Mouse (Mus musculus) gastrocnemius, postnatal 25 days (tissue): Measurements from ENCODE around the gene Zfp575. TPM values are rescaled to one million over a fixed set of nuclear protein-coding genes. Genes with fewer than 3 reads are reported as not detected.
"Not testable (repeated sequence)": the region's sequence is repeated elsewhere in the genome, so short reads cannot be mapped to it uniquely, and the experiment has no call there.

Experiments used
- DNase-seq: peaks from one replicate; pipeline ENCODE4 v3.0.0; 2022
- long read RNA-seq, 2 experiments: library from polyadenylated mRNA; stranded (forward); transcript quantifications; one replicate each; pipeline ENCODE4 v2.0.0; 2021
- total RNA-seq, 2 experiments: library from RNA; stranded (reverse); gene quantifications; 1 replicate in 1 of 2; 2 replicates in 1 of 2; pipeline ENCODE4 v1.2.3; 2021

The Zfp575 gene
- under 1 TPM in 1 of 2 experiments, not detected in 1; 0.13 TPM for total RNA-seq
- long read RNA-seq, experiment 1: 0 reads
- long read RNA-seq, experiment 2, partial matches to known transcripts: 0 of 4 reads
- long read RNA-seq, experiment 2, other reads (novel, unspliced or antisense): 3 of 4 reads

DNA sequence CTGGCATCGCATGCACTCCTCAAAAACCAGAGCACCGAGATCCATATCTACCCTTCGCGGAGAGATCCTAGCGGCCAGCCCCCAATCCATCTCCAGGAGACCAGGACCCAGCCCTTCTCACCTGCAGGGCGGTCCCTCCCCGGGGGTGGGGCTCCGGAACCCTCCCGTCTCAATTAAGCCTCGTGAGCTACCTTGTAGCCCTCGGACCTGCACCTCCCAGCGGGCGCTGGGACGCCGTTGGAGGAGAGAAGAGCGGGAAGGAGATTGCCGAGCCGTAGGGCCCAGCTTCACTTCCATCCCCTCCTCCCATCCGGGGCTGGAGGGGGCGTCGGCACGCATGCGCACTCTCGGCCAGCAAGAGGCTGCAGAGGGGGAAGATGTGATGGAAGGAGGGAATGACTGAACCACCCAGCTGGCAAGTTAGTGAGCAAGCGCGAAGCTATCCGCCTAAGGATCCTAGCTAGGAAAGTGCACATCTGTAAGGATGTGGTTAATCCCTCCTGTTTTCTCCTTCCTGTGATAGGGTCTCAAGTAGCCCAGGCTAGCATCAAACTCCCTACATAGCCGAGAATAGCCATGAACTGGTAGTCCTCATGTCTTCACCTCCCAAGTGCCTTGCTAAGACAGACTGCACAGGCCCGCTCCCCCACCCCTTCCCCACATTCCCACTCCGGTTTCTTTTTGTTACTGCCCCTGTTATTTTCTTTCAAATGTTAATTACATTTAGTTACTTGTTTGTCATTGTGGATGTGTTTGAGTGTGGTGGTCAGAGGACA is at the start of gene Zfp575, which contains the start of gene Ethe1:
Zfp575 (minus strand) TSS at position 312 of the 776 bp plus-strand sequence.
Ethe1 (plus strand) TSS at position 214 of the 776 bp plus-strand sequence.
- peak; percentile 57 for DNase-seq

DNA sequence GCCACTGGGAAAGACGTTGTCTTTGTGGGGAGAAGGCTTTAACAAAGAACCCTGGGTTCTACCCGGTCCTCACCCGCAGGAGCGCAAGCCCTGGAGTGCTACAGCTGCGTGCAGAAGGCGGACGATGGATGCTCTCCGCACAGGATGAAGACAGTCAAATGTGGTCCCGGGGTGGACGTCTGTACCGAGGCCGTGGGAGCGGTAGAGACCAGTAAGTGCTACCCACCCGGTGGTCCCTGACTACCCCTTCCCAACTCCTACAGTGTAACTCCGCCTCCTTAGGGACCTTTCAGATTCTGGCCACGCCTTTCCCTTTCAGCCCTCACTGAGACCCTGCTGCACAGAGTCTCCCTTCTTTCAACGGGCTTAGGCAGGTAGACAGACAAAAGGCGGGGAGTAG is 49.6 kb upstream of the Zfp575 start:
- DNase-seq: no peak

DNA sequence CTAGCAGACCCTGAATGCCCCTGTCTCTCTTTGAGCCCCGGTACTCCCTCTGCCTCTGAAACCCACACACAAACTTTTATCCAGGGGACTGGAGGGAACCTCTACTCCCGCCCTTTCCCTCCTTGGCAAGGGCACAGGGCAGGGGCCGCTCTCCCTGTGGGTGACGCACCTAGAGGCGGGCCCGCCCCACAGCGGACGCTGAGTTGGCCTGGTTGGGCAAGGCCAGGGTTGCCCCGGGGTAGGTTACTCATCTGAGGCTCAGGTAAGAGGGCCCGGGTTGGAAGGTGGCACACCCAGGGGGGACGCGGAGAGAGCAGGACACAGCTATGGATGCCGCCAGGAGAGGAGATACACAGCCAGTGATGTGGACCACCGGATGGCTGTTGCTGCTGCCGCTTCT is 48.8 kb upstream of the Zfp575 start, which contains the start of gene Lypd3:
Lypd3 (plus strand) TSS at position 287 of the 400 bp plus-strand sequence.
- no peak for DNase-seq

DNA sequence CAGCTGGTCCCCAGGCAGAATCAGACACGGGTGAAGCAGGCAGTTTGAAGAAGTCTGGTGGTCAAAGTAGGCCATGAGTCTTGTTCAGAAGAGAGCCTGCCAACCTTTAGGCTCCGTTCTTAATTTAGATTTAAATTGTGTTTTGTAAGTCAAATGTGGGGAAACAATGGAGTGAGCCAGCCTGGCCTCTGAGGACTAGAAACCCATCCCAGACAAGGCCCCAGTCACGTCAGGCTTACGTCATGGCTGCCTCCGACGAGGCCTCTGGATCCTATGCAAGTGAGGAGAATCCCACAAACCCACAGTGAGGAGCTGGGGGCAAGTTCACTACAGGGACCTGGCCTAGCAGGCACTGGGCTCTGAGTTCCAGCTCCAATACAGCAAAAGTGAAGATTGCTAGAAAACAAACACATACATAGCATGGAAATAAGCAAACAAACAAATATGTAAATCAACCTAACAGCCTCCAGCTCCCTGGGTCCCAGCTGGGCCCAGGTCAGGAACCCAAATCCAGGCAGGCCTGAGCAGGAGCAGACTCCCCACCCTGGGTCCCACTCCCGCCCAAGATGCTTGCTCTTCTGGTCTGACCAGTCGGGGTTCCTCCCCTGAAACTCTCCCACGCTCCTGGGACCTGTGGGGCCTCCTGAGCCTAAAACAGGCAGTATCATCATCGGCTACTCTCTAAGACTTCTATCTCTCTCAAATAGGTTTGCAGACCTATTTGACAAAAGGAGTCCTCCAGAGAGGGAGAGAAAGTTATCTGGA is 42.9 kb upstream of the Zfp575 start:
- DNase-seq: no peak

DNA sequence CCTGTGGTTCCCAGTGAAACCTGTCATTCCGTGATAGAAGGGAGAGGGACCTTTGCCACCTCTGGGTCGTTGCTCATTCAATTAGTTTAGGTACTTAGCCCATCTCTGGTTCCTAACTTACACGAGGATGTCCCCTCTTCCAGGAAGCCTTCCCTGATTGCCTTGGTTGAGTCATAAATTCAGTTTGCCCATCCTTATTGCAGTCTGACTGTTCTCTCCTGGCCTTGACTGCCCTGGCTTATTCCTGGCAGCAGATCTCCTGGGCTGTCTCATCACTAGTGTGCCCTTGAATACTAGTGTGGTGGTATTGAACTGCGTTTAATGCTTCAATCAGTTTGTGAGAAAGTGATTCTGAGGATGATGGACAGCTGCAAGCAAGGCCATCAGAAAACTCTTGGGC is 42.2 kb upstream of the Zfp575 start:
- no peak for DNase-seq

DNA sequence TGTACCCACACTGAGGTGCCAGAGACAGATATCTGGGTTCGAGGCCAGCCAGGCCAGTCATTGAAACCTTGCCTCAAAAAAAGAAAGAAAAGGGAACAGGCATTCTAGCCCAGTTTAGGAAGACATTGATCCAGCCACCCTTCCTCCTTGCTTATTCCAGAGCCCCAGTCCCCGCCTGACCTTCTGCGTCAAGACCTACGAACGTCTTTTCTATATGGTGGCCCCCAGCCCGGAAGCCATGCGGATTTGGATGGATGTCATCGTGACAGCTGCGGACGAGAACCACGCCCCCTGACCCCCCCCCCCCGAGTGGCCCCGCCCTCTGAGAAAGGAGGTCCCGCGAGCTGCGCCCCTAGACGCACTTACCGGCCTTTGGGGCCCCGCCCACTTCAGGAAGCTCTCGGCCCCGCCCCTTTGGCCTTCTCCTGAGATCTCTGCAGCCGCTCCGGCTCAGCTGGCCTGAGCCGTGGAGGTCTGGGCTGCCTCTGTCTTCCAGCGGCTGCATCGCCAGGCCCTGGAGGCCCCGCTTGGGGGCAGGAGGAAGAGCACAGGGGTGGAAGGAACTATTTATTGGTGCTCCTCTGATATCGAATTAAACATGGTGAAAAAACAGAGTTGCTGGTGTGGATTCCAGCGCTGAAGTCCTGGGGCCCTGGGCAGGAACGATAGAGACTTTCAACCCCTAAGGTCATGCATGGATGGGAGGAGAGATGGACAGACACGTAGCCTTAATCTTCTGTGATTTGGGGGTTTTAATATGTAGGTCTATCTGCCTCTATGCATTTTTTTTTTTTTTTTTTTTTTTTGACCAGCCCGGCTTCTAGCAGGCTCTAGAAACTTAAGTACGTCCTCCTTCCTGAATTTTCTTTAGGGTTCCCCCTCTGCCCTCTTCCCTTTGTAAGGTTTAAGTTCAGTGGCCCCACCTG is 41.5 kb upstream of the Zfp575 start:
- peak; percentile 84 for DNase-seq

DNA sequence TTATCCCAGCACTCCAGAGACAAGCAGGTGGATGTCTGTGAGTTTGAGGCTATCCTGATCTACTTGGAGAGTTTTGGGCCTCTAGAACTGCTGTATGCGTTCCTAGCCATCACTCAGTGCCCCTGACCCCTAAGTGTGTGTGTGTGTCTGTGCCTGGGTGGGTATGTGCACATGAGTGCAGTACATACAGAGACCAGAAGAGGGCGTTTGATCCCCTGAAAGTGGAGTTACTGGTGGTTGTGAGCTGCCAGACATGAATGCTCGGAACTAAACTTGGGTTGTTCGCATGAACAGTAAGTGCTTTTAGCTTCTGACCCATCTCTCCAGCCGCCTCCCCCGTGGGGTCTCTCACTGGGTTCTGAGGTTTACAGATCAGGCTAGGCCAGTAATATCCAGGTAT is 35.5 kb upstream of the Zfp575 start:
- DNase-seq: no peak

DNA sequence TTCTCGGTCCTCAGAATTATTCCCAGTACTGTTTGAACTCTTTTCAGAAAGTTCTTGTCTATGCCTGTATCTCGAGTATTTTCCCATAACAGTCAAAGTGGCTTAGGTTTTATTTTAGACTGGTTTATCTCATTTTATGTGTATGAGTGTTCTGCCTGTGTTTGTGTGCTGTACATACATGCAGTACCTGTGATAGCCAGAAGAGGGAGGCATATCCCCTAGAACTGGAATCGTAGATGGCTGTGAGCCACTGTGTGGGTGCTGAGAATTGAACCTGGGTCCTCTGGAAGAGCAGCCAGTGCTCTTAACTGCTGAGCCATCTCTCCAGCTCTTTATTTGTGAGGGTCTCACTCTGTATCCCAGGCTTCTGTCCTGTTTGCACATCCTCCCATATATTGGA is 33.8 kb upstream of the Zfp575 start:
- DNase-seq: no peak

DNA sequence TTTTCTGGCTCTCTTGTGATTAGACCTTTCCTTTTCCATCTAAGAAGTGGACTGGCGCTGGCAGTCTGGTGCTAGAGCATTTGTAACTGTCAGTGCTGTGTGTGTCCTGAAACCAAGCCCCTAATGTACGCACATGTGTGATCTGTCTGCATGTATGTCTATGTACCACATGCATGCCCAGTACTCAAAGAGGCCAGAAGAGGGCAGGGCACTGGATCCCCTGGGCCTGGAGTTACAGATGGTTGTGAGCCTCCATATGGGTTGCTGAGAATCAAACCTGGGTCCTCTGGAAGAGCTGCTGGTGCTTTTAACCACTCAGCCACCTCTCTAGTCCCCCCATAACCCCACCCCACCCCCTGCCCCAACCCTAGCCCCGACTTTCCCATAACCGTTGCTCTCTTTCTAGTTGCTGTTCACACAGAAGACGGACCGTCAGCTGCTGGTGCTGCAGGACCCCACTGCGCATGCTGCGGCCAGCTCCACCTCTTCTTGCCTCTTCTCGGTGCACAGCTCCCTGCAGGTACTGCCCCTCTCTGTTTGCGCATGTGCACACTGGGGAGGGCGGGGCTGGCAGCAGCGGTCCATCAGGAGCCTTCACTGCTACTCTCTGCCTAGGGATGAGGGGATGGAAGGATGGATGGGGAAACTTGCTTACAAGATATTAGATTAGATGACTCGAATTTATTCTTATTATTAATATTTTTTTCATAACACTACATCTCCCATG is 32.4 kb upstream of the Zfp575 start:
- no peak for DNase-seq

DNA sequence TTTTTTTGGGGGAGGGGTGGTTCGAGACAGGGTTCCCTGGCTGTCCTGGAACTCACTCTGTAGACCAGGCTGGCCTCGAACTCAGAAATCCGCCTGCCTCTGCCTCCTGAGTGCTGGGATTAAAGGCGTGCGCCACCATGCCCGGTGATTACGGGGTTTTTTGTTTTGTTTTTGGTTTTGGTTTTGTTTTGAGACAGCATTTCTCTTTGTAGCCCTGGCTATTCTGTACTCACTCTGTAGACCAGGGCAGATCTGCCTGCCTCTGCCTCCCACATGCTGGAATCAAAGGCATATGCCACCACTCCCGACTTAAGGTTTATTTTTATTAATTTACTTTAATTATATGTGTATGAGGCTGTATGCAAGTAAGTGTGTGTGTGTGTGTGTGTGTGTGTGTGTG is 30.9 kb upstream of the Zfp575 start:
- DNase-seq: not testable (repeated sequence)

DNA sequence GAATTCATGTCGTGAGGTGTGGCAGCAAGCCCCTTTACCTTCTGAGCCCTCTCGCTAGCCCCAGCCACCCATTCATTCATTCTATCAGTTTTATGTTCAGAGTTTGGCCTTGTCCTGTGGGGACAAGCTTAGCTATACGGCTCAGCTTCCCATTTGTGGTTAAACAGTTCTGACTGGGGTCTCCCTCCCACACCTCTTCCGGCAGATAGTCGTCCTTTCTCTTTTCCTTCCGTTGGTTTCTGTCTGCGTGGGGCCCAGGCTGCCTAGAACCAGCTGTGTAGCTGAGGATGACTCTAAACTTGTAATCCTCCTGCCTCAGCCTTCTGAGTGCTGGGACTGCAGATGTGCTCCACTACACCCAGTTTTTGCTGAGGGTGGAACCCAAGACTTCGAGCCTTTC is 30.3 kb upstream of the Zfp575 start:
- no peak for DNase-seq

DNA sequence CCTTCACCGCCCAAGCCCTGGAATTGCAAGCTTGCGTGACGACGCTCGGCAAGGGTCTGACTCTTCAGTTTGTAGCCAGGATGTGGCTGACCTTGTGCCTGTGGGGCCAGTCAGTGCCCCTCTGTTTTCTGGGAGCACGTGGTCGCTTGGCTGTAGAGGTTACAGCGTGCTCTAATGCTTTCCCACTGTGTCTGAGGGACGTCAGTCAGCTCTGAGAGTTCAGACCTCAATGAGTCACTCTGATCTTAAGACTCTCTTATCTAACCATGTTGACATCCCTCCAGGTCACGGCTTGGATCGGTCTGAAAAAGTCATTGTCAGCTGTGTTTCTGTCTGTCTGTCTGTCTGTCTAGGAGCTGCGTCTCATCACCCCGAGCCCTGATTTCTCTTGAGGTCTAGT is 27.4 kb upstream of the Zfp575 start:
- no peak for DNase-seq

DNA sequence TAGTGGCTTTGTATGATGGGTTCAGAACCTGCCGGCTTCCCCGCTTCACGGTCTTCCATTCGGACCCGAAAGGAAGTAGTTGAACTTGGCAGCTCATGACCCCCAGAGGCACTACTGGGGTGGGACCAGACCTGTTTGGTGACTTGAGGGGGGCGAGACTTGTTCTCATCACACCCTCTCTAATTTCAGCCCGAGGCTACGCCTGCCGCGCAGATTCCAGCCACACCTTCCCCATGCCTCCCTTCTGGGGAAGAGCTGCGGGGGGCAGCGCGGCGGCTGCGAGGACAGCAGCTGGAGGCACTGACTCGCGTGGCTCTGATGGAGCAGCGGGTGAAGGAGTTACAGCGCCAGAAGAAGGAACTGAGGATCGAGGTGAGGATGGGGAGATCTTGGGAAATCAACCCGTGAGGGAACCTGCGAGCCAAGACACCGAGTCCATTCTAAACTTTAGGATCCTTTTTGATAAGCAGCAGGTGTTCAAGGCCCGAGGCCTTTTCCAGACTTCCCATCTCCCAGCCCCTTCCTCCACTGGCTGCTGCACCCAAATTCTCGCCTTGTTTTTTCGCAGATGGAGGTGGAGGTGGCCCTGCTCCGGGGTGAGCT is 25.0 kb upstream of the Zfp575 start:
- no peak for DNase-seq

DNA sequence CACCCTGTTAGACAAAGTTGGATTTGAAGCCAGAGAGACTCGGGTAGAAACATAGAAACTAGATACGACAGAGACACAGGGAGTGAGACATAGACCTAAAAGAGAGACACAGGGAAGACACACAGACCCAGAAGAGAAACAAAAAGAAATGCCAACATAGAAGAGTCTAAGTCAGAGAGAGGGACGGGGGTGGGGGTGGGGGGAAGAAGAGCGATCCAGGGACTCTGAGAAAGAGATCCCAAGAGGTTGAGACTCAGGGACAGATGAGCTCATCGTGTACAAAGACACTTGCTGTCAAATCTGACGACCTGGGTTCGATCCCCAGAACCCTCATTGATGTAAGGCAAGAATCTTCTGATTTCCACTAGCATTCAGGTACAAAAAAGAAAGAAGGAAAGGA is 24.3 kb upstream of the Zfp575 start:
- DNase-seq: no peak

DNA sequence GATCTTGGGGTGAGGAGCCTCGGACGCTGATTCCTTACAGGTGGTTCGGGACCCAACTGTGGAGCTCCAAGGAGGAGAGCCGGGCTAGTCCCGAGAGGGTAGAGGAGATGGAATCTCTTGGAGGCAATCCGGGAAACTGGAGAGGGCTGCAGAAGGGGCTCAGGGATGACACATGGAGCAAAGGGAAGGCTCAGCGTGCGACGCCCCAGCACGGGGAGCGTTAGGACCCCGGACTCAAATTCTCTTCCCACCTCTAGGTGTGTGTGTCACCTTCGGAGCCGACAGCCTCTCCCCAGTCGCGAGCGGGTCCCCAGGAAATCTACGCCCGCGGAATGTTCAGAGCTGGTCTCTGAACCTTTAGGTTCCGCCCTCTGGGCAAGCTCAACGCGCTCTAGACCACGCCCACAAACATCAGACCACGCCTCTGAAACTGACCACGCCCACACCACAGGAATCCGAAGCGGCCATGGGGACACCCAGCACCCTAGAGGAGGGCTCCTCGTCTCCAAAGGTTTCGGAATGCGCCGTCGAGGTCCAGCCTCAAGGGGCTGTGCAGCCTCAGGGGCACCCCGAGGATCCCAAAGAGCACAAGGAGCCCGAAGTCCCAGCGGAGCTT is 23.5 kb upstream of the Zfp575 start:
- peak; percentile 84 for DNase-seq

DNA sequence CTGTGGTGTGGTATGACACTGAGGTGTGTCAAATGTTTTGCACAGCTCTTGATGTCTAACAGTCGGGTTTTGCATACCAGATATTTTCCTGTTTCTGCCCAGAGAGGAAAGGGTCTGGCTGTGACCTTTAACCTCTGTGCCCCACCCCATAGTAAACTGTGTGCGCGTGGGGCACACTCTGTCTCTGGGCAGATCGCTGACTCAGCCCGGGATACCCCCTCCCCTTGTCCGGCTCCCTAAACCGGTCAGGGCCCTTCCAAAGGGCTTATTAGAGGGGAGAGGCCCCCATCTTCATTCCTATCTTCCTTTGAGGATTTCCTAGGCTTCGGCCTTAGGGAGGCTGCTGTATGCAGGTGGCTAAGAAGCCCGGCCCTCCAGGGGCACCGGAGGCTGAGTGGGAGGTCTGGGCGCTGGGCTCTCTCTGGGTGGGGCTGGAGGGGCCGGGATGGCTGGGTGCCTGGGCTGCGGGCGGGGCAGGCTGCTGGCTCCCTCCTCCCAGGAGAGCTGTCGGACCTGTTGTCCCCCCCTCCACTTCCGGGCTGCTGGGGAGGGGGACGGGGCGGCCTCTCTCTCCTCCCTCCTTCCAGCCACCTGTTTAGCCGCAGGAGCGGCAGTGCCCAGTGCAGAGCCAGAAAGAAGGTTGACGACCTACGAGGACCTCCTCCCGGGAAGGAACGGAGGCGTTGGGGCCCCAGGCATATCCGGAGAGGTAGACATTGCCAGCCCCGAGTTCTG is 22.9 kb upstream of the Zfp575 start, which contains the start of gene Phldb3:
Phldb3 (plus strand) TSS at position 620 of the 735 bp plus-strand sequence.
- DNase-seq: no peak

DNA sequence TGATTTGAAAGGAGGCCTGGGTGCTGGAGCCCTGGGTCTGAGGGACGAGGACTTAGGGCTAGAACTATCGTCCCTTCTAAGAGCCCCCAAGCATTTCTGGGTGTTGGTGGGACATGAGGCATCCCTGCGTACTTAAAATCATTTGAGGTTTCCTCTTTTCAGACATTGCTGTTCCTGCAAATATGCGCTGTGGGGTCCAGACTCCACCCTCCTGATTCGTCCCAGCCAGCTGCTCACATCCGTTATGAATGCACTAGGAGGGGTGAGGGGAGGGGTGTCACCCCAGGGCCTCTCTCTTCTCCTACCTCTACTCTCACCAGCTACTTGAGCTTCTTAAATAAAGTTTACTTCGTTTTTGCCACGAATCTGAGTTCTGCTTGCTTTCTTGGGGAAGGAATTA is 21.1 kb upstream of the Zfp575 start:
- DNase-seq: no peak

DNA sequence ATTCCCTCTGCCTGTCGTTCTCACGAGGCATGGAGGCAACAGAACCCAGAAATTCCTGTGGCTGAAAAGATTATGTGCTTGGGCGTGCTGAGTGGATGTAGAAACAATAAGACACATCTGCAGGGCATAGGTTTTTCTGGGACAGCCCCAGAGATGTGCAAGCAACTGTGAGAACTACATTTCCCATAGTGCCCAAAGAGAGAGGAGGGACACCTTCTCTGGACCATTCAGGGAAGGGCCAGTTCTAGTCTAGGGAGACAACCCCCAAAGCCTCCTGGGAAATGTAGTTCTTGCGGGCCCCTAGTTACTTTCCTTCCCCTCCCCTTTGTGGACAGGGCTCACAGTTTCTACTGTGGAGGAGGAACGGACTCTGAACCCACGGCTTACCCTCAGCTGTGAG is 20.6 kb upstream of the Zfp575 start:
- peak; percentile 63 for DNase-seq

DNA sequence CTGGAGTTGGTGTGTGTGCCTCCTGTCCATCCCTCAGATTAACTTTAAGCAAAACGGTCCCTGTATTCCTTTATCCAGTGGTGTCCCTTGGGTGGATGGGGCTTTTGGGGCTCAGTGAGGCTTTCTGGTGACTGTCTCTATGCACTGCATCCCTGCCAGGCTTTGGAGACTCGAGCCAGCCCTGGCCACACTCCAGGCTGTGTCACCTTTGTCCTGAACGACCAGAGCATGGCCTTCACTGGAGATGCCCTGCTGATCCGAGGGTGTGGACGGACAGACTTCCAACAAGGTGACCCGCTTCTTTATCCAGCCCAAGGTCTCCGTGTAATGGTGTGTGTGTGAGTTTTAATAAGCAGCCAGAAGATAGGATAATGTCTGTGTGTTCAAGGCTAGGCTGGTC is 18.6 kb upstream of the Zfp575 start:
- no peak for DNase-seq

DNA sequence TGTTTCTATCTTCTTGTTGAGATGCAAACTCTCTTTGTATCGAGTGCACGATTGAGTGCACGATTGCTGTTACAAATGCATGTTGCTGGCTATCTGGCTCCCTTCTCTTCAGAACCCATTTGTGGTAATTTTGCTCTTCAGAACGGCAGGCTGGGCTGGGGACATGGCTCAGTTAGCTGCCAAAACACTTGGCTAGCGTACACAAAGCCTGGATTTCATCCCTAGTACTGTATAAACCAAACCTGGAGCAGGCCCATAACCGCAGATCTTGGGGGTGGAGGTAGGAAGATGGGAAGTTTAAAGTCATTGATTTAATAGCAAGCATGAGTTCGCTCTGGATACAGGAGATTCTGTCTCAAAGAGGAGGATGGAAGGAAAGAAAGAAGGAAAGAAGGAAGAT is 18.1 kb upstream of the Zfp575 start:
- no peak for DNase-seq
